In genomic region chr17:71474128-71474527, GRCm38 (mm10) we compare ENCODE assay signal across 8 mouse cellular contexts. TPM values are rescaled to one million over a fixed set of nuclear protein-coding genes. Genes with fewer than 3 reads are reported as not detected.
DNase-seq lines count a peak whose midpoint lies in the region; ATAC-seq lines count a peak whose summit lies in the region.

No protein-coding gene starts in this region.

- no peaks in the 10 kb centered on the region for H3K9me3 ChIP-seq in kidney, embryonic 16.5 days (ENCODE audit: low read length)
- no peaks in the 10 kb centered on the region for H3K9me3 ChIP-seq in forebrain, embryonic 15.5 days

- H3K79me2 ChIP-seq in macrophage (ENCODE audit: inconsistent target): peaks cover 58% of the 10 kb centered on the region

- 17% methylated on average over 8 of the region's 8 CpGs for WGBS in kidney, embryonic 16.5 days
- 15% methylated on average over 8 of the region's 8 CpGs for WGBS in forebrain, embryonic 15.5 days
- 17% methylated on average over 8 of the region's 8 CpGs for WGBS in macrophage (ENCODE audit: missing documents)

- H3K27ac ChIP-seq in kidney, embryonic 16.5 days (ENCODE audit: low read length): peak overlapping the region; percentile 99
- H3K27ac ChIP-seq in forebrain, embryonic 15.5 days (replicated peaks): no peak overlapping the region
- H3K27ac ChIP-seq in macrophage: peak overlapping the region; percentile 24; the same call in 1 of the 2 replicates

- no peaks in the 10 kb centered on the region for H3K27me3 ChIP-seq in kidney, embryonic 16.5 days (ENCODE audit: insufficient read depth, low read length)
- H3K27me3 ChIP-seq in forebrain, embryonic 15.5 days: no peaks in the 10 kb centered on the region

- DNase-seq in kidney, postnatal 4 days: no peak
- DNase-seq in Muller cell, postnatal 12 days (ENCODE audit: inconsistent ontology term): peak; percentile 4
- DNase-seq in frontal cortex, postnatal 36 days (ENCODE audit: low spot score in 2 of 2): no peak
- no peak for DNase-seq in layer of hippocampus, adult 8-10 months (ENCODE audit: low spot score in 2 of 2)
- no peak for DNase-seq in lung, postnatal 10 days

- peak overlapping the region; percentile 98 for H3K9ac ChIP-seq in kidney, embryonic 16.5 days (replicated peaks; ENCODE audit: low read length)
- peak overlapping the region; percentile 85 for H3K9ac ChIP-seq in forebrain, embryonic 15.5 days (replicated peaks)

- H3K4me3 ChIP-seq in kidney, embryonic 16.5 days (ENCODE audit: low read length): peak overlapping the region; percentile 77
- H3K4me3 ChIP-seq in forebrain, embryonic 15.5 days: peak overlapping the region; percentile 98
- peak overlapping the region; percentile 78 for H3K4me3 ChIP-seq in macrophage (ENCODE audit: inconsistent target)

- no peaks in the 10 kb centered on the region for H3K36me3 ChIP-seq in kidney, embryonic 16.5 days (ENCODE audit: insufficient read depth, low read length)
- no peaks in the 10 kb centered on the region for H3K36me3 ChIP-seq in forebrain, embryonic 15.5 days
- no peaks in the 10 kb centered on the region for H3K36me3 ChIP-seq in macrophage (ENCODE audit: inconsistent target)

- peaks cover 13% of the 10 kb centered on the region for H3K4me1 ChIP-seq in kidney, embryonic 16.5 days (ENCODE audit: insufficient read depth, low read length)
- H3K4me1 ChIP-seq in forebrain, embryonic 15.5 days: peaks cover 30% of the 10 kb centered on the region

- H3K4me2 ChIP-seq in kidney, embryonic 16.5 days (replicated peaks; ENCODE audit: low read depth, low read length): peak overlapping the region; percentile 88
- peak overlapping the region; percentile 78 for H3K4me2 ChIP-seq in forebrain, embryonic 15.5 days (replicated peaks)

- no peak for ATAC-seq in kidney, embryonic 16.5 days (ENCODE audit: low FRiP score, low TSS enrichment)
- ATAC-seq in forebrain, embryonic 15.5 days (replicated peaks): no peak

RNA-seq across cellular contexts. Expression of gene Smchd1, which starts 1.0 kb away (rescaled TPM):
- polyA plus RNA-seq in kidney, embryonic 16.5 days (2015; fragmentation: Nextera tagmentation; extraction: Ambion mirVana): 54.7 and 69.7 TPM in 2 replicates
- polyA plus RNA-seq in forebrain, embryonic 15.5 days (2015; fragmentation: Nextera tagmentation; extraction: Ambion mirVana): 52.7 and 55.0 TPM in 2 replicates
- 100 to 1,000 TPM; 107 to 354 (median 288) TPM for total RNA-seq in macrophage (2018; cell fraction: chromatin; rRNA removed)
- total RNA-seq in macrophage (2018; cell fraction: cytosol; rRNA removed): 10 to 100 TPM; 21.0 to 54.6 (median 38.0) TPM
- total RNA-seq in macrophage (2018; cell fraction: nucleus; rRNA removed): 100 to 1,000 TPM in 19 of 26 experiments, 10 to 100 TPM in 7; 70.6 to 233 (median 154) TPM
- 34.4 to 51.6 TPM (median 38.1 TPM) in 3 replicates for polyA plus RNA-seq in macrophage (2018)
- total RNA-seq in layer of hippocampus, adult 8-10 months (2022): 10 to 100 TPM; 30.3 to 34.7 (median 33.9) TPM

RNA-seq across cellular contexts. Expression of gene Gm4707, which starts 14.4 kb away (rescaled TPM):
- polyA plus RNA-seq in kidney, embryonic 16.5 days (2015; fragmentation: Nextera tagmentation; extraction: Ambion mirVana): 2.7 and 5.7 TPM in 2 replicates
- 3.0 and 3.4 TPM in 2 replicates for polyA plus RNA-seq in forebrain, embryonic 15.5 days (2015; fragmentation: Nextera tagmentation; extraction: Ambion mirVana)
- total RNA-seq in macrophage (2018; cell fraction: chromatin; rRNA removed): 10 to 100 TPM in 24 of 26 experiments, 1 to 10 TPM in 2; 9.6 to 52.6 (median 34.0) TPM
- total RNA-seq in macrophage (2018; cell fraction: cytosol; rRNA removed): 1 to 10 TPM in 4 of 26 experiments, under 1 TPM in 11, not detected in 11; 0.07 to 2.2 (median 0.41) TPM
- 10 to 100 TPM in 21 of 26 experiments, 1 to 10 TPM in 5; 3.0 to 55.1 (median 14.2) TPM for total RNA-seq in macrophage (2018; cell fraction: nucleus; rRNA removed)
- polyA plus RNA-seq in macrophage (2018): 0.13 TPM in 1 of 3 replicates, not detected in the others
- 1 to 10 TPM; 1.7 to 3.8 (median 2.7) TPM for total RNA-seq in layer of hippocampus, adult 8-10 months (2022)

RNA-seq across cellular contexts. Expression of gene Ndc80, which starts 52.5 kb away (rescaled TPM):
- polyA plus RNA-seq in kidney, embryonic 16.5 days (2015; fragmentation: Nextera tagmentation; extraction: Ambion mirVana): 50.7 and 51.2 TPM in 2 replicates
- 19.4 and 24.2 TPM in 2 replicates for polyA plus RNA-seq in forebrain, embryonic 15.5 days (2015; fragmentation: Nextera tagmentation; extraction: Ambion mirVana)
- 10 to 100 TPM in 4 of 26 experiments, 1 to 10 TPM in 22; 1.3 to 22.8 (median 5.0) TPM for total RNA-seq in macrophage (2018; cell fraction: chromatin; rRNA removed)
- 1 to 10 TPM; 1.9 to 6.3 (median 3.6) TPM for total RNA-seq in macrophage (2018; cell fraction: cytosol; rRNA removed)
- total RNA-seq in macrophage (2018; cell fraction: nucleus; rRNA removed): 10 to 100 TPM in 1 of 26 experiments, 1 to 10 TPM in 25; 1.5 to 18.9 (median 3.2) TPM
- 2.0 to 12.0 TPM (median 10.6 TPM) in 3 replicates for polyA plus RNA-seq in macrophage (2018)
- total RNA-seq in layer of hippocampus, adult 8-10 months (2022): under 1 TPM; 0.37 to 0.73 (median 0.64) TPM
